In the genomic region with DNA sequence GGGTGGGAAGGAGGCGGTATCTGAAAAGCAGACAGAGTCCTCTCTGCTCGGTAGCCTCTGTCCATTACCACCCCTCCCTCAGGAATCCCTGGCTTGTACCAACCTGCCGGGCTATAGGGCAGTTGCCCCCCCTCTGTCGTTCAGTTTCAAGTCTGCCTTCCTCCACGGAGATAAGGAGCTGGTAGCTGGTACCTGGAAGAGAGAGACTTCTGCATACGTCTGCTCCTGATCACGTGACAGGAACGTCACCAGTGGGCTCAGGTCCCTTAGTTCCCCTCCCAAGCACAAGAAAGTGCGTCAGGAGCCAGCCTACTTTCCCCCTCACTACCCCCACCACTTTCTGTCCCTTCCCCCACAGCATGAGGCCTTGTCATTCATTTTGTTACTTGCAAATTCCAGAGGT, we compare ENCODE assay signal across 8 mouse cellular contexts. TPM values are rescaled to one million over a fixed set of nuclear protein-coding genes. Genes with fewer than 3 reads are reported as not detected.
DNase-seq lines count a peak whose midpoint lies in the region; ATAC-seq and TF ChIP-seq lines count a peak whose summit lies in the region.

A gene (minus strand): TSS at position 213 of the 403 bp plus-strand sequence.

- no peaks in the 10 kb centered on the region for H3K79me2 ChIP-seq in heart, adult 2 months (replicated peaks; ENCODE audit: control insufficient read depth, insufficient read depth, low read length)

- intact Hi-C loops in heart, adult 2 months (cut with DNase I): no loop called here
- intact Hi-C loops in heart, postnatal 25 days (cut with DNase I): no loop called here
- intact Hi-C loops in gastrocnemius, postnatal 14 days (cut with DNase I; ENCODE audit: low total_unique reads): no loop called here

- H3K9ac ChIP-seq in heart, adult 2 months (ENCODE audit: low read depth, low read length): no peak within 1 kb of the TSS
- peak within 1 kb of the TSS; percentile 23; the same call in 1 of the 2 replicates for H3K9ac ChIP-seq in lung, embryonic 14.5 days

- H3K4me3 ChIP-seq in heart, adult 2 months: peak within 1 kb of the TSS; percentile 28
- peak within 1 kb of the TSS; percentile 36 for H3K4me3 ChIP-seq in lung, embryonic 14.5 days (ENCODE audit: low read depth, low read length)

- H3K9me3 ChIP-seq in lung, embryonic 14.5 days (ENCODE audit: low read depth, low read length): no peaks in the 10 kb centered on the region

- H3K27me3 ChIP-seq in heart, adult 2 months (ENCODE audit: control insufficient read depth, insufficient read depth, low read length): no peaks in the 10 kb centered on the region
- H3K27me3 ChIP-seq in lung, embryonic 14.5 days (ENCODE audit: insufficient read depth, low read length): no peaks in the 10 kb centered on the region

- H3K36me3 ChIP-seq in heart, adult 2 months (ENCODE audit: control insufficient read depth, insufficient read depth, low read length): no peaks in the 10 kb centered on the region
- H3K36me3 ChIP-seq in lung, embryonic 14.5 days (ENCODE audit: insufficient read depth): no peaks in the 10 kb centered on the region

- ATAC-seq in lung, embryonic 14.5 days (ENCODE audit: insufficient read depth): peak; percentile 87

- no peaks in the 10 kb centered on the region; the same call in 1 of the 2 replicates for H3K4me1 ChIP-seq in heart, adult 2 months (ENCODE audit: control insufficient read depth, insufficient read depth, low read length)
- H3K4me1 ChIP-seq in lung, embryonic 14.5 days (ENCODE audit: insufficient read depth): no peaks in the 10 kb centered on the region

- no peak for TF ChIP-seq EP300 in heart, adult 2 months (IDR thresholded peaks at IDR 0.05; ENCODE audit: insufficient read depth, low read depth, low read length)

- TF ChIP-seq CTCF in heart, adult 2 months (IDR thresholded peaks at IDR 0.05): no peak
- TF ChIP-seq CTCF in lung, embryonic 14.5 days (IDR thresholded peaks at IDR 0.05; ENCODE audit: low read depth): no peak

- no peak within 1 kb of the TSS for H3K27ac ChIP-seq in heart, adult 2 months
- peak within 1 kb of the TSS; percentile 10; the same call in 1 of the 2 replicates for H3K27ac ChIP-seq in lung, embryonic 14.5 days (ENCODE audit: low read depth)

- TF ChIP-seq POLR2A in heart, adult 2 months (IDR thresholded peaks at IDR 0.05; ENCODE audit: insufficient read depth, low read depth, low read length): no peak

- 20% methylated on average over 9 of the region's 9 CpGs for WGBS in heart, adult 2 months
- 11% methylated on average over 9 of the region's 9 CpGs for WGBS in lung, embryonic 14.5 days

- H3K4me2 ChIP-seq in lung, embryonic 14.5 days: peak within 1 kb of the TSS; percentile 59

- peak in 1 of 2 experiments; percentile 1 for DNase-seq in heart, adult 2 months
- DNase-seq in heart, postnatal 25 days (ENCODE audit: low spot score): no peak
- DNase-seq in embryo, embryonic 10.5 days (ENCODE audit: low spot score): peak; percentile 55
- DNase-seq in gastrocnemius, postnatal 14 days: peak; percentile 19
- DNase-seq in layer of hippocampus, adult 8-10 months (ENCODE audit: low spot score in 2 of 2): peak; percentile 36 to 51
- peak; percentile 59 for DNase-seq in lung, embryonic 14.5 days
- peak; percentile 75 to 88 for DNase-seq in right cerebral cortex, postnatal 10 days (ENCODE audit: low spot score in 2 of 2)
- no peak for DNase-seq in B cell, adult 2 months

RNA-seq across cellular contexts. Expression of the gene that starts here (rescaled TPM):
- total RNA-seq in heart, adult 2 months (2021): under 1 TPM; 0.26 to 0.68 TPM
- 0.14 TPM in 1 of 2 replicates, not detected in the other for polyA plus RNA-seq in heart, adult 2 months (2012; rRNA removed)
- total RNA-seq in heart, postnatal 25 days (2021): under 1 TPM; 0.50 to 0.94 TPM
- 10 to 100 TPM; 60.8 to 74.0 TPM for total RNA-seq in gastrocnemius, postnatal 14 days (2021)
- 100 to 1,000 TPM in 2 of 4 experiments, 10 to 100 TPM in 2; 74.5 to 139 (median 105) TPM for total RNA-seq in layer of hippocampus, adult 8-10 months (2022)
- polyA plus RNA-seq in lung, embryonic 14.5 days (2014; fragmentation: Nextera tagmentation; extraction: Ambion mirVana): 1.1 and 1.6 TPM in 2 replicates

Comparison
In these comparisons a context has a peak if more than half of its experiments do, and no peak if none do; other contexts are left out.
1. RNA of the gene that starts here (total RNA-seq): 74.5 to 139 TPM in layer of hippocampus, adult 8-10 months and 60.8 to 74.0 TPM in gastrocnemius, postnatal 14 days; 0.50 to 0.94 TPM in heart, postnatal 25 days and 0.26 to 0.68 TPM in heart, adult 2 months; every median in the first group is over 10 times any median in the second.
2. DNase-seq: peak in embryo, embryonic 10.5 days (single experiment), gastrocnemius, postnatal 14 days (single experiment), layer of hippocampus, adult 8-10 months (2 of 2), lung, embryonic 14.5 days (single experiment) and right cerebral cortex, postnatal 10 days (2 of 2); none in heart, postnatal 25 days (single experiment) and B cell, adult 2 months (0 of 2).